Mouse (Mus musculus): ENCODE measurements around the gene Zranb1.

GRCm38 (mm10) chr7:132887019-132887804 lies 43.7 kb upstream of the Zranb1 start:
- TF ChIP-seq CTCF (IDR thresholded peaks at IDR 0.05; ENCODE audit: low read depth, low read length) = no peak
- TF ChIP-seq POLR2A (IDR thresholded peaks at IDR 0.05; ENCODE audit: borderline replicate concordance, low read depth, low read length) = no peak
